Mouse (Mus musculus) small intestine, adult 2 months (tissue): ENCODE measurements around the gene Zfp30.

Experiments
- CTCF ChIP-seq: fragments of 200-500 bp; IDR thresholded peaks from 2 replicates; pipeline ENCODE4 v1.5.1; 2012; ENCODE audit warnings: low read depth, mild to moderate bottlenecking, control low read depth, inconsistent platforms, low read length, moderate library complexity, mixed read lengths; ENCODE audit not compliant: insufficient replicate concordance, insufficient read length; ENCODE audit errors: extremely low read depth
- POLR2A ChIP-seq: fragments of 200-500 bp; IDR thresholded peaks from 2 replicates; pipeline ENCODE4 v1.6.1; 2012; ENCODE audit warnings: low read depth, mild to moderate bottlenecking, control low read depth, inconsistent platforms, low read length, moderate library complexity

DNA sequence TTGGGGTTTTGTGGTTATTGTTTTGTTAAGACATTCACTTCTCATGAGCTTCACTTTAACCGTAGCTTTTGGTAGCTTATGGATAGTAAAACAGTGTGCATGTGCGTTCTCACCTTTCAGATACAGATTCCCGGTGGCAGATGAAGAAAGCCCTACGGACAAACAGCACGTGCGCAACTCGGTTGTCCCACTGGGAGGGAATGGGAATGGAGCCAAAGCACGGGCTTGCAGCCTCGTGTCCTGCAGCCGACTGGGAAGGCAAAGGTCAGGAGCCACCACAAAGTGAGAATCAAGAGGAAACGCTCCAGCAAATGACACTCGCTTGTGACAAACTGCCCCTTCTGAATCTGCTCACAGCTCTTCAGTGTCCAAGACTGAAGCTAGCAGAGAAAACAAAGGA is 44.2 kb downstream of the Zfp30 start:
- TF ChIP-seq POLR2A (no peak), CTCF (no peak)
